Mouse (Mus musculus): ENCODE data around the gene Plpp6. TPM values are rescaled to one million over a fixed set of nuclear protein-coding genes. Genes with fewer than 3 reads are reported as not detected.
"Not testable (repeated sequence)": the region's sequence is repeated elsewhere in the genome, so short reads cannot be mapped to it uniquely, and the experiment has no call there.

Plpp6 gene
- total RNA-seq, 2 experiments from 2014 or later: 4.6 to 4.8 TPM

DNA sequence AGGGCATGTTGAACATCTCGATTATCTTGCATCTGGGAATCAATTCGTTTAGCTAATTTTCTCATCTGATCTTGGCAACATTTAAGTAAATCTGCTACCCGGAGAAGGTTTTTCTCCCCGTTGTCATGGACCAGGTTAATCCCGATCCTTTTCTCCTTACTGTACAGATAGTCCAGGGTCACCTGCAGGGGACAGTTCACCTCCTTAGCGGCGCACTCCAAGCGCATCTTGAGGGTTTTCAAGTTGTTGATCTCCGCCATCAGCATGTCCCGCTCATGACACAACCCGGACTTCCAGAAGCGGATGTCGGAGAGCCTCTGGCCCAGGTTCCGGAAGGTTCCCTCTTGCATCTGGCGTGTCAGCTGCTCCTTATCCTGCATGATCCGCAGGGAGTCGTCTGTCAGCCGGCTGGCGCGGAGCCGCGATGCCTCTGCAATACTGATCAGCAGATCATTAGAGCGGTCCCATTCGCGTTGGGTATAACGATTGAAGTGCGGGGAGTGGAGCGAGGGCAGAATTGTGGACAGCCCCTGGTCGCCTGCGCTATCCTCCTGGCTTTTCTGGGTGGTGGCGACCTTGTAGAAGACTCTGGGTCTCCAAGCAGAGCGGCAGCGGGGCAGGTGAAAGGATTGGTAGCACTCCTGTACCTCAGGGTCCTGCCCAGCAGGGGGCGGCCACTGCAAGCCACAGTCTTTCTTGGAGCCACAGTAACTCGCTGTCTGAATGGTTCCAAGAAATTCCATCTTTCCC, 11.3 kb downstream of the Plpp6 start:
- DNase-seq (ENCODE audit: low spot score in 2 of 2): peak; percentile 45 to 66

DNA sequence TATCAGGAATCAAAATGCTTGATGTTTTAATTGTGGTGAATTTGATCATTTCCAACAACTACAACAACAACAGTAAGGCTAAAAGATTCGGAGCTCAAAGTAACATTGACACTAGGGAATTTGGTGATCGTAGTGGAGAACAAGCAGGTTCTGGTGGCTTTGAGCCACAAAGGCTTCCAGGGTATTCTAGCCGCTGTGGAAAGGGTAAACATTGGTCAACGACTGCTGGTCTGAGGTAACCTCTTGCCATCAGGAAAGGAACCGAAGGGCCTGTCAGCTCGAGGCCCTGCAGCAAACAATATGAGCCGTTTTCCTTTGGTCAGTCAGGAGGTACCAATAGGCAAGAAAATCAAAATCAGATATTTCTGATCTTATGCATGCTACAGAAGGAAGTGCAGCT, 18.9 kb downstream of the Plpp6 start:
- no peak for DNase-seq (ENCODE audit: low spot score in 2 of 2)

DNA sequence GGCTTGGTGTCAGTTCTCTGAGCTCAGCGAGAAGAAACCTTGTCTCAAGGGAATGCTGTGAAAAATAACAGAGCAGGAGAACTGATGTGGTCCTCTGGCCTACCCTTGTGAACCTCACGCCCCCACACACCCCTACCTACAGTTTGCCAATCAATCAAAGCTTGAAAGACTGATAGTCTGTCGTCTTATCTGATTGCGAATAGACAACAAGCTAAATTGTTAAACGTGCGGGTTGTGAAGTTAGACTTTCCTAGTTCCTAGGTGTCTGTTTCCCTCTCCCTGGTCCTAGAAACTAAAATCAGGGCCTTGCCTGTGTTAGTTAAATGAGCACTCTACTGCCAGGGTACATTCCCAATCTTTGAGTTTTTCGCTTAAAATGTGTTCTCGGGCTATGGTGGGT, 25.8 kb downstream of the Plpp6 start:
- no peak for DNase-seq (ENCODE audit: low spot score in 2 of 2)

DNA sequence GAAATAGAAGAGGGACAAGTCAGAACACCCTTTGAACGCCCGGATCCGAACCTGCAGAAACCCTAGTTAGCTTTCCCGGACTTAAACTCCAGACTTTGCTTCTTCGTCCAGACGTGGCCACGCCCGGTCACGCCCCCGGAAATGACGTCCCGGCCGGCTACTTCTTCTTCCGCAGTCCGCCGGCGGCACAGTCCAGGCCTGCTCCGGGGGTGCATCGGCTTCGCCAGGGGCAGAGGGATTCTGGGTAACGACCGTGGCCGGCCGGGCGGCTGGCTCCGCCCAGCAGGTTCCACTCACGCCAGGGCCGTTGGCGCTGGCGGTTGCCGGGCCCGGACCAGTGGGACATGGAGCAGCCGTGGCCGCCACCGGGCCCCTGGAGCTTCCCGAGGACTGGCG, 26.4 kb downstream of the Plpp6 start, which contains the start of gene Cdc37l1:
Gene Cdc37l1, plus strand, starts transcription at position 159 of the 396 bp plus-strand sequence.
- DNase-seq (ENCODE audit: low spot score in 2 of 2): peak; percentile 99

DNA sequence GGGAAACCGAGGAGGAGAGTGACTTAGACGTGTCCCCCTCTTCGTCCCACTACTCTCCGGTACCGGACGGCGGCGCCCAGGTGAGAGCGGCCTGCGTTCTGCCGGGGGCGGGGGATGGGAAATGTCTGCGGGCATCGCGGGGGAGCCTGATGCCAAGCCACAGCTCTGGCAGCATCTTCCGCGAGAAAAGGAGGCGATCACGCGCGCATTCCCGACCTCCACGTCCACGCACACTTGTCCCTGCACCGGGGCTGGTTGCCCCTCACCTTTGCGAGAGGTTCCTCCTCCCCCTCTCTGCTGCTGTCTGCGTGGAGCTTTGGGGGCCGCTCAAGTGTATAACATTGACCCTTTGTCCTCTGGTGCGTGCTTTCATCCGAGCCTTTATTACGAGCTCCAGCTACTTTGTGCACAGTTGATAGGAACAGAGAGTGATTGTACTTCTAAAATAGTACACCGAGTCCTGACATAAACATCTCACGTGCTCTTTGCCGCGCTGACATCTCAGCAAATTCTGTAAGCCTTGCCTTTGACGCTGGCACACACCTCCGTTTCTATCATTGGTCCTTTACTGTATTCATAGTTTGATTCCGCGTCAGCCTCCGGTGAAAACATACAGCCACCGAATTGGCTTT, 27.0 kb downstream of the Plpp6 start:
- DNase-seq (ENCODE audit: low spot score in 2 of 2): no peak

DNA sequence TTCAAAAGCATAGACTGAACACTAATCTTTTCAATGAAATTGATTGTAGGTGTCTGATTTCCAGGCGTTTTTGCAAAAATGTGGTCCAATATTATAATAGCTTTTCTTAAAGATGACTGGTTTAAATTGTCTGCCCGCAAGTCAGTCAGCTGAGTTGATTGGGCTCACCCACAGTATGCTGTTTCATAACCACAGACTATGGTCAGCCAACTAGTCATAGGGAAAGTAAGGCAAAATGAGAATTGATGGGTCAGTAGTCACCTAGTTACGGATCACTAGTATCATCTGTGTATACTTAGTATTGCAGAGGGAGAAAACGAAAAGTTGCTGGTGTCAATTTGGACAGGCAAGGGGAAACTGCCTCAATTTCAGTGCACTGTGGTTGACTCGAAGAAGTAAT, 27.6 kb downstream of the Plpp6 start:
- no peak for DNase-seq (ENCODE audit: low spot score in 2 of 2)

DNA sequence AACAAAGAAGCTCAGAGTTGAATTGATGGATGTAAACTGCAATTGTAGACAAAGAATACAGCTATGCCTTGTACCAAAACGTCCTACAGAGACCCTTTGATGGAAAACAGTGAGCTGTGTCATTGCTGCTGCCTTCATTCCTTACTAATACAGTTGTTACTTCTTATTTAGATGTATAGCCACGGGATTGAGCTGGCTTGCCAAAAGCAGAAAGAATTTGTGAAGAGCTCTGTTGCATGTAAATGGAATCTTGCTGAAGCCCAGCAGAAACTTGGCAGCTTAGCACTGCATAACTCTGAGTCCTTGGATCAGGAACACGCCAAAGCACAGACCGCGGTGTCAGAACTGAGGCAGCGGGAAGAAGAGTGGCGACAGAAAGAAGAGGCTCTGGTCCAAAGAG, 31.1 kb downstream of the Plpp6 start:
- DNase-seq (ENCODE audit: low spot score in 2 of 2): no peak

DNA sequence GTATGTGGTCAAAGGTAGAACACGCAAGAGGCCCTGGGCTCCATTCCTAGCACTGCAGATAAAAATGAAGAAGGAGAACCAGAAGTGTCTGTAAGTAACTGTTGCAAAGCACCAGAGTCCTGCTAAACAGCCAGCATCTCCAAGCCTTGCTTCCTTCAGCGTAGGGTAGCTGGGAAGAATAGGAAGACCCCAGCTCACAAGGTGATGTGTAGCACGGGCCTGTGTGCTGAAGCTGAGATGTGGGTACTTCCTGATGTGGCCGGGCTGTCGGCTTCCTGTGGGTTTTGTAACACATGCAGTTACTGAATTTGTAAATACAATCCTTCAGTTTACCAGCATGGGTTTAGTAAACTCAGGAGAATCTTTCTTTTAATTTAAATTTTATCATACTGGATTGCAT, 31.6 kb downstream of the Plpp6 start:
- no peak for DNase-seq (ENCODE audit: low spot score in 2 of 2)

DNA sequence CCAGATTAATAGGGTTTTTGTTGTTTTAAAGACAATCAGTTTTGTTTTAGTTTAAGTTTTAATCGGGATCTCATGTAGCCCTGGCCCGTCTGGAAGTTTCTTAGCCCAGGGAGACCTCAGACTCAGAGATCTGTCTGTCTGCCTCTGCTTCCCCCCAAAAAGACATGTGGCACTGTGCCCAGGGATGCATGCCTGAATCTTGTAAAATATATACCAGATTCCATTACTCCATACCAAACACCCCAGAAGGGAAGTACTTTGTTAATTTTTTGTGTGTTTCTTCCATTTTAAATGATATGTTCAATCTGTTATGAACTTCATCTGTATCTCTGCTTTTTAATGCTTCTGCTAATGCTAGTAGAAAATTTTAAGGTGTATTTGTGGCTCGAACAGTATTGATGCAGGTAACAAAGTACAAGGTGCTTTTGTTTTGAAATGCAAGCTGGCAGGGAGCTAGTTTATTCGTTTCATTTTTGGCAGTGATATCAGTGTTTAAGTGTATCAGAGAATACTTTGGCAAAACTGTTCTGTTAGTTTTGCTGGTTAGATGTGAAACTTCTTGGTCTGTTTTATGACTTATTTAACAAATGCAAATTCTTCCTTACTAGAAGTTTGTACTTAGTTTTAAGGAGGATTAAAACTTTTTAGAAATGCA, 34.4 kb downstream of the Plpp6 start:
- no peak for DNase-seq (ENCODE audit: low spot score in 2 of 2)

DNA sequence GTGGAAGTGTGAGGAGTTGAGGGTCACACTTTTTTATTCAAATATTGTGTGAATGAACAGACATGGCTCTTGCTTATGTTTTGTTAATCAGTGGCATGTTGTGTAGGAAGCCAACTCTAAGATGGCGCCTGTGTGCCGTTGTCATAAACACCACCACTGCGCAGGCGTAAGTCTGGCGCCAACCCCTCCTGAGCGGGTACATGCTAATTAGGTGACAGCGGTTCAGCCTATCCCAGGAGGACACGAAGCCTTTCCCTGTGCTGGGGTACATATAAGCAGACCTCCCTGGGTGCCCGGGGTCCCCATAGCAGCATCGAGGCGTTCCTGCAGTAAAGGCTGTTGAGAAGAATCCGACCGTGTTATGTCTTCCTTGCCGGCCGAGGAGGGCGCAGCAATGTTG, 36.6 kb downstream of the Plpp6 start:
- DNase-seq (ENCODE audit: low spot score in 2 of 2): not testable (repeated sequence)

DNA sequence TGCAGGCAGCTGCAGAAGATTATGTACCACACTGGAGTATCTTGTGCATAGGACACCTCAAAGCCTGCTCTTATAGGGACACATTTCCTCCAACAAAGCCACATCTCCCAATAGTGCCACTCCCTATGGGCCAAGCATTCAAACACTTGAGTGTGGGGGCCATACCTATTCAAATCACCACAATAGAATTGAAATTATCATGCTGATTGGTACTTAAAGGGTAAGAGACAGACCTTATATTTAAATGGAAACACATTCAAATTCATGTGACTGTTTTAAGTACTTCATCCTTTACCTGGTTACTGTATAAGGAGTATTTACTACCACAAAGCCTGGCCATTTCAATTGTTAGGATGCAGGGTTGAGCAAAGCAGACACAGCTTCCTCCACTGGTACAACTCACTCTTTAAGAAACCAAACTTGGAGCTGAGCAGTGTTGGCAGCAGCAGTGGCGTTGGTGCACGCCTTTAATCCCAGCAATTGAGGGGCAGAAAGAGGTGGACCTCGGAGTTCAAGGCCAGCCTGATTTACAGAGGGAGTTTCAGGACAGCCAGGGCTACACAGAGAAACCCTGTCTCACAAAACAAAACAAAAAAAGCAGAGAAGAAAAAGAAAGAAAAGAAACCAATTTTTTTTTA, 44.4 kb downstream of the Plpp6 start:
- DNase-seq (ENCODE audit: low spot score in 2 of 2): no peak

DNA sequence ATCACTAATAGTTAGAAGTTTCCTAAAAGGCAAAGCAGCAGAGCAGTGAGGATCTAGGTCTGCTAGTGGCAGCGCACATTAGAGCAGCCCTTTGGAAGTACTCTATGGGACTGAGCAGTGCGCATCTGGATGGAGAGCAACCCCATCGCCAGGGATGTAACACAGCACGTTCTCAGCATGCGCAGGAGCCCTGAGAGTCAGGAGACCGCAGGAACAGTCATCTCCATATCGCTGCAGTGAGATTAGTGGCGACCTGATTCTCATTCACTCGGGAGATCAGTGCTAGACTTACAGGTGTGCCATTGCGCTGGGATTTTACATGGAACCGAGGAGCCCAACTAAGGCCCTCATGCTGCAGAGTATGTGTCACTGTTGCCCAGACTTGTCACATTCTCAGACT, 45.3 kb downstream of the Plpp6 start:
- no peak for DNase-seq (ENCODE audit: low spot score in 2 of 2)

DNA sequence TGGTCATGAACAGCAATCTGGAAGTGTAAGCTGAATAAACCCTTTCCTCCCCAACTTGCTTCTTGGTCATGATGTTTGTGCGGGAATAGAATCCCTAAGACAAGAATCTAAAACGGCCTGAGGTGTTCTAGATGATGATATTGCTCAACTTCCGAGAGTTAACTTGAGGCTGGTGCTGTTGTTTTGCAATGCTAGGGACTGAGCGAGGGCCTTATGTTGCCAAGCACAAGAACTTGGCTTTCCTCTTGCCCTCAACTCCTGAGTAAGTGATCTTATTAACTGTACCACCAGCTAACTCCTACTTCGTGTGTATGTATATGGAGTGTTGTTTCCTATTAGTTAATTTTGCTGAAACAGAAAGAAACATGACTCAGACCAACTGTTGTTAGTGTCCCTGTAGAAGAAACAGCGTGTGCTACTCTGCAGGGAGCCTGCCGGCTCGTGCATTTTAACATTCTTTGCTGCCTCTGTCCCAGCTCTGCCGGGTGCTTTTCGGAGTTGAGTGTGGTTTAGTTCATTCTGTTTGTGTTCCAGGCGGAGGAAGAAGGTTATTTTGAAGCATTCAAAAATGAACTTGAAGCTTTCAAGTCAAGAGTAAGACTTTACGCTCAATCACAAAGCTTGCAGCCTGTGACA, 47.7 kb downstream of the Plpp6 start:
- DNase-seq (ENCODE audit: low spot score in 2 of 2): no peak

DNA sequence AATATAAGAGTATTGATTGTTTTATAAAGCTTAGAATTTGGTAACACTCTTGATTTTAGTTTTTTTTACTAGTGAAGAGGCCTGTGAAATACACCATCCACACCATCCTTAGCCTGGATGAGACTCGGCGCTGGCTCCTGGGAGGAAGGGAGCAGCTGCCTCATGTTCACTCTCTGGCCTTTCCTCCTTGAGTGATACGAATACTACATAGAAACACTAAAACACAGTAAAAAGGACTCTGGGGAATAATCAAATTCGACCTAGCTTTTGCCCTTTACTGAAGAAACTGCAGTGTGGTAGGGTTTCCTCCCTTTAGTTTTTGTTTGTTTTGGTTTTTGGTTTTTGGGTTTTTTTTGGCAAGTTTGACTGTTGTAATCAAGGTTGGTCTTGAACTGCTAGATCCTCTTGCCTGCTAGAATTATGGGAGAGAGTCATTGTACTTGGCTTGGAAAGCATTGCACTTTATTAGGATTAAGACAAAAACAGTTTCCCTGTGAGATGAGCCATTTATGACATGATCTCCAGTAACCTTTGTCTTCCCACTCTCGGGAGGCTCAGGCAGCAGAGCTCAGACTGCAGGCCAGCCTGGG, 50.8 kb downstream of the Plpp6 start:
- no peak for DNase-seq (ENCODE audit: low spot score in 2 of 2)

DNA sequence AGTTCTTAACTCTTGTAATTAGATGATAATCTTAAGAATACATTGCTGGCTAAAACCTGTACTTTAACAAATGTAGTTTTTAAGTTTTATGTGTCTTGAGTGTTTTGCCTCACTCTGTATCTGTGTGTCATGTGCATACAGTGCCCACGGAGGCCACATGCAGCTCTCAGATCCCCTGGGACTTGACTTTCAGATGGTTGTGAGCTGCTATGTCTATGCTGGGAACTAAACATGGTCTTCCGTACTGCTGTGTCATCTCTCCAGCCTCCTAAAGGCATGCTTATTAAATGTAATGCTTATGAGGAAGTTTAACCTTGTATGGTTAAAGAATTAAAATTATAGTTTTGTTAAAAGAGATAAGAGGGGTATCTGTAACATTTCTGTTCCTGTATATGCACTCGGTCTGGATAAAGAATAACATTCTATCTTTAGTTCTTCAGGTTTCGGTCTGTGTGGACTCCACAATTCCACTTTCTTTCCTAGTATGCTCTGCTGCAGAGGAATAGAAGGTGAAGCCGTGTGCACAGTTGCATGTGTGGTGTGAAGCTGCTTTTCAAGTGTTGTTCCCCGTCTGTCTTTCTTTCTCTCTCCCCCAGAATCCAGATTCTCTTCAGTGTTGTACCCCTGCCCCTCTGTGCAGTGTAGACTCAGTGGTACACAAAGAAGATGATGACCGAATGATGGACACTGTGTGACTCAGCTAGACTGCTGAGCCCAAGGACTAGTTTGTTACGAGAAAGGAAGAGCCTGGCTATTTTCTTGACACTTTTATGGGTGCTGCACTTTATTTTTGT, 51.9 kb downstream of the Plpp6 start:
- no peak for DNase-seq (ENCODE audit: low spot score in 2 of 2)

DNA sequence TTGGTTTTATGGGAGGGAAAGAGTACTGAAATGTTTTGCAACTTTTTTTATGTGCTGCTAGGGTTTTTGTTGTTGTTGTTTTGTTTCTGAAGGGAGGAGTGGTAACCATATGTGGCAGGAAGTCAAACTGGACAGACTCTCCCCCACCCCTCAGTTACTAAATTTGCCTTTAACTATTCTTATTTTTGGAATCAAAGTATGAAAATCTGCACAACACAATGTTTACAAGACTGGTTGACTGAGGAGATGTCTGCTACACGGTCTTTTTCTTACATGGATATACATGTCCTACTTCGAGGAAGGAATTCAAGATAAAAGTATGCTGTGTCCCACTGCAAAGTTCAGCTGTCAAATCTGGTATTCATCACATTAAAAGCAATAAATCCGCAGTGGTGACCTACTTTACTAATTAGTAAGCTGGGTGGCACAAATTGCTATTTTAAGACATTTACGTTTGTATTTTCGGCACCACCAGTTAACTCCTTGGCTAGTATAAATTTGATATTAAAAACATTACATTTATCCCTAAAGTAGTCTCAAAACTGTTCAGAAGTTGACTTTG, 52.5 kb downstream of the Plpp6 start:
- no peak for DNase-seq (ENCODE audit: low spot score in 2 of 2)

All from gastrocnemius, postnatal 4 days (tissue).